Mouse (Mus musculus): ENCODE measurements around the gene Tcf20.

DNA sequence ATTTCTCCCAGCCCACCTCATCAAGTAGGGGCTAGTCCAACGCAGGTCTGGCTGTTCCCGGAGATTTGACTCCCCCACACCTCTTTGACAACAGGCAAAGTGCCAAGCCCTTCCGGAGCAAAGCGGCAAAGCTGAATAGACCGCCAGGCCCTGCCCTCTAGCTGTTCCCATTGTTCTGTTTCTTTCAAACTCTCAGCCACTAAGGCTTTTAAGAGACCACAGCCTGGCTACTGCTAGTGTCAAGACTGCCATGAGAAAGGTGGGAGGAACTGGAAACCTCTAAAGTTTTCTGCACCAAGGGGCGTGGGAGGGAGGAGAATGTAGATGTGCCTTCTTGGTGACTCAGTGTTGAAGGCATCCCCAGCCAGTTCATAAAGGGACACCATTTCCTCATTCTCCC is 86.4 kb downstream of the Tcf20 start:
- TF ChIP-seq CTCF (IDR thresholded peaks at IDR 0.05; ENCODE audit: extremely low read depth, insufficient read length, insufficient replicate concordance, low read depth, low read length) (no peak), POLR2A (IDR thresholded peaks at IDR 0.05; ENCODE audit: low read depth, low read length) (no peak)

Measured in small intestine, adult 2 months (tissue).